Mouse (Mus musculus): ENCODE measurements around the gene Max.
A peak's percentile ranks its signal among the peaks of the same experiment; 100 is the strongest.

The Max gene

DNA sequence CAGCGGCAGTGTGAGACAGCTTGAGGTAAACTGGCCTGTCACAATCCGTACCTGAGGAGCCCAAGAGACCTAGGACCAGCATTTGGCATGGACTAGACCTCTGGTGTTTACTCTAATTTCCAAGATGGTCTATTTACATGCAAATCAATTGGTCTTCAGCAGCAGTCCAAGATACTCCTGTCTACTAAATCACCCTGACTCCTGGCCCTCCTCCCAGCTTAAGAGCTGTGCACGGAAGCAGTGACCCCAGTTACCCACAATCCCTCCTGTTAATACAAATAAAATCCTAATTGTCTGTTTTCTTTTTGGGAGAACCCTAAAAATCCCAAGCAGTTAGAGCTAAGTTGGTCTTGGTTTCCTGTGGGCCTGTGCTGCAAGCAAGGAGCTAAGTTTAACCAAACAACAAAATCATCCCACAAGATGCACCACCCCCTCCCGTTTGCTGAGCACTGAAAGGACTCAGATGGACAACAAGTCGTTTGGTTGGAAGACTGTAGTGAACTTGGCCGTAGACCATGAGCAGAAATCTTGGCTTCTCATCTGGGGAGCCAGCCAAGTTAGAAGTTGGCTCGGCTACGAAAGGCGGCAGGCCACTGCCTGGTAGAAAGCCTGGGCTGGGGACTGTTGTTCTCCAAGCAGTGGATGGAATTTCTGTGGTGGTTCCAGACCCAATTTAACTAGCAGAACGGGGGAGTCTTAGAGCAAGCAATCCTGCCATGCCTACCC is 7.1 kb downstream of the Max start:
- peak; percentile 55 to 65 for DNase-seq (ENCODE audit: low spot score in 2 of 2)

DNA sequence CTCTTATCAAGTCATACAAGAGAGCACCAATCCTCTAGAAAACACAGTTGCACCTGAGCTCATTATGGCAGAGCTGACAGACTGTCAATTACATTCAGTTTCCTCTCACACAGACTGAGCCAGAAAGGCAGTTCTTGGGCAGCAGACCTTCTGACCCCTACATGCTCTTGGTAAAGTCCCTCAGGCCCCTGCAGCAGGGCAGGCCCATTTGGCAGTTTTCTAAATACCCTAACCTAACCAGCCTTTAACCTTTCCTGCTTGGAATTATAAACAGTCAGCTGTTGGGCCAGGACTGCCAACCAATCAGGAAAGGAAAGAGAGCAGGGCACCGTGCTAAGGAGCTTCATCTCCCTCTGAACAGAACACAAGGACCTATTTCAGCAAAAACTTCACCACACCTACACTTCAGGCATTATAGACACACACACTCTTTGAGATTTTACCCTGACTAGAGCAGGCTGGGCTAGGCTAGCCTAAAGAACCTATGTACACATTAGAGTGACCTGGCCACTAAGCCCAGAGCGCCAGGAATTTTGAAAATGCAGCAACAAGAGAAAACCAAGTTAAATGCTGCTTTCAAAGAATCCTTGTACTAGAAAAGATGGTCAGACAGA is 8.1 kb downstream of the Max start:
- no peak for DNase-seq (ENCODE audit: low spot score in 2 of 2)

DNA sequence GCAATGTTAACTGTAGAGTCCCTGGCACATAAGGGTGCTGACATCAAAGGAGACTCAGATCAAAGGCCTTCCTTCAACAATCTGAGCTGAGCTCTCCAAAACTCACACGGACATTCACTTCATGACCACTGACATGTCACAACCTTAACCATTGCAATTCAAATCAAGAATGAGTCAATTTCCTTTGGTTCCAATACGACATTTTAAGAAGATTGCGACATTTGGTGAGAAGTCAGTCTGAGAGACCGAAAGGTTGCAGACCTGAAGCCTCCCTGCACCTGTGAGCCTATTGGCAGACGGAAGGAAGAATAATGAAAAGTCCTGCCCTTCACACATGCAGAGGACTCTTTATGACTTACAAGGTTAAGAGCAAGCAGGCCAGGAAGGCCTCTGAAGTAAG is 11.7 kb downstream of the Max start:
- no peak for DNase-seq (ENCODE audit: low spot score in 2 of 2)

DNA sequence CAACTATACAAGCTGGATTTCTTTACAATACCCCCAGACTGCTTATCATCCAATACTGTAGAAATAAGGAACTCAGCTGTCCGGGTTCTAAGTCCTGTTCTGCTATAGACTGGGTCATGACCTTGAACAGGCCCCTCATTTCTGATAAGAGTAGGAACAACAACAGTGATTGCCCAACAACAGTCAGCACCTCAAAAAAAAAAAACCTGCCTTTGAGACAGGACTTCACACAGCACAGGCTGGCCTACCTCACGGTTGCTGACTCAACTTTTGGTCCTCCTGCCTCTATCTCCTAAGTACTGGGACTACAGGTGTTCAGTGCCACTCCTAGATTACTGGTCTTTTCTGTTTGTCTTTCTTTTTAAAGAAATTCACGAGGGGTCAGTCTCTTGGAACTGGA is 13.2 kb downstream of the Max start:
- no peak for DNase-seq (ENCODE audit: low spot score in 2 of 2)

DNA sequence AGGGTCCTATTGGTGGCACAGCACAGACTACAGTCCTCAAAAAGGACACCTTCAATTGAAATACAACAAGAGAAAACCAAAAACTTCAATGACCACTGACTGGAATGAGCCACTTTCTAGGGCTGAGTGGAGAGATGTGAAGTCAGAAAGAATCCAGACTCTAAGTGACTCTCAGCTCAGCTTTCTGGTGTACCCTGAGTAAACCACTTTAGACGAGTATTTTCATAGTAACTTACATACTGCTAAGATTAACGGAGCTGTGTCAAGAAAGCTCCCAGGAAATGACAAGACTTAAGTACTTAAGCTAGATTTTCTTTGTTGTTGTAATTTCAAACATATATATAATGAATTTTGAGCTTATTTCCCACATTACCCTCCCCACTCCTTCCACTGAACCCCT is 13.8 kb downstream of the Max start:
- DNase-seq (ENCODE audit: low spot score in 2 of 2), result no peak

DNA sequence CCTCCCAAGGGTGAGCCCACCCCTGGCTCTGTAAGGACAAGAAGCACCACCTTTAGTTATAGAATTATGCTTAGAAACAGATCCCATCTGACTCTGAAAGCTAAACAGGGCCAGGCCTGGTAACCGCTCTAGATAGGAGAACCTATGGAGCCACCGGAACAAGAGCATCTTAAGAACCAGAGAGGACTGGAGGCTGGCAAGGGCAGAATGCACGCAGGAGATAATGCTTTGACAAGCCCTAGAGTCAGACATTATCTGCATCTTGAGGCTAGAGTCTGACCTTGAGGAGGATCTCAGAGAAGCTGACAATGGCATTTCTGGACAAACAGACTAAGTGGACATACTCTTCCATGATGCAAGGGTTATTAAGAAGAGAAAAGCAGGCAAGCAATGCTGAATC is 14.5 kb downstream of the Max start:
- DNase-seq (ENCODE audit: low spot score in 2 of 2), result no peak

DNA sequence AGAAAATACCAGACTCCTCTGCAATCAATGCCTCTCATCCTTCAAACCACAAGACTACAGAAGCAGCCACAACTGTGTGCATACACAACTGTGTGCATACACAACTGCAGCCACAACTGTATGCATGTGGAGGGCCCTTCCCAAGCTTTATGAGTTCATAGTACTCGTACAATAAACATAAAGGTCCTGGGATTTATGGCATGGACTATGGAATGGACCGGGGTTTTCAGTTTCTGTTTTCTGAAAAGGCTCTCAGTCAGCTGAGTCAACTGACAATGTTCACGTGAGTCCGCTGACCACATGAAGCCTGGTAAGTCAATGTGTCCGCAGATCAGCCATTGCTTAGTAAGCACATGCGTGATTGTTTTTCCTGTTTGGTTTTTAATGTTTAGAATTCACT is 18.5 kb downstream of the Max start:
- no peak for DNase-seq (ENCODE audit: low spot score in 2 of 2)

DNA sequence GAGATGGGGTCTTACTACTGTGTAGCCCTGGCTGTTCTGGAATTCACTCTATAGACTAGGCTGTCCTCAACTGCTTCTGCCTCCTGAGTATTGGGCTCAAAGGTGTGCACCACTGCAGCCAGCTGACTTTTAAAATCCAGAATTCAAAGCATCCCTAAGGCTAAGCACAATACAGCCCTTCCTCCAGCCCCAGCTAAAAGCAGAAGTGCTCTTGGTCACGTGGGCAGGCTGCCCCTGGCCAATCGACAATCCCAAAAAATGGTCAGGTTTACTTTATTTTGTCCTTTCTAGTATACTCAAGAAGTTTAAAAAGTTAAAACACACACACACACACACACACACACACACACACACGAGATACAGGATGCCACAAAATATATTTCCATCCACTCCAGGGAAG is 19.0 kb downstream of the Max start:
- no peak for DNase-seq (ENCODE audit: low spot score in 2 of 2)

DNA sequence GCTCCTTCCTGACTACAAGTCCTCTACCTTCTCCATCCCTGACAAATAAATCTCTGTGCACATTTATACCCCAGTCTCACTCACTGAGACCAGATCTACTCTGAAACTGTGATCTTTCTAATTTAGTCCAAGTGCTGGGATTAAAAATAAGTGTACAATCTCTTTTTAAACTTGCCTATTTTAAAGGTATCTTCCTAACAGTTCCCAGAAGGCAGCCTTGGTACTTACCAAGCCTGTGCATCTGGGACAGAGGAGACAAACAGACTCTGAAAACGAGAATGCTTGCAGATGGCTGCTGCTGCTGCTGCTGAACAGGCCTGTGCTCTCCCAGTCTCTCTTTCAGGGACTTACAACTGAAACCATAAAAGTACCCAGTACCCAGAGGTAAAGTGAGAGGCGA is 19.5 kb downstream of the Max start:
- DNase-seq (ENCODE audit: low spot score in 2 of 2), result no peak

DNA sequence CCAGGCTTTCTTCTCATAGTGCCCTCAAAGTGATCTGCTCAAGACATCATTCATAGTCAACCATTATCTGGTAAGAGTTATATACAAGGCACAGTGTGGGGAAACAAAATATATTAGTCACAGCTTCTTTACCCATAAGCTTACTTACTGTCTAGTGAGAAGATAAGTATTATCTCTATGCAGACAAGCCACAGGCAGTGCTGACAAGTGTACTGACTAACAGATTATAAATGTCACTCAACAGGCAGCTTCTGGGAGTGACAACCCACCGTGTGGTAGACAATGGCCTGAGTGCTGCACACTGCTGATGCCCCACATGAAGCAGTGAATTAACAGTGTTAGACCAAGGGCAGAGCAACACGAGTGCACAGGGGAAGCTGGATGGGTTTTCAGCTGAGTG is 20.5 kb downstream of the Max start:
- no peak for DNase-seq (ENCODE audit: low spot score in 2 of 2)

DNA sequence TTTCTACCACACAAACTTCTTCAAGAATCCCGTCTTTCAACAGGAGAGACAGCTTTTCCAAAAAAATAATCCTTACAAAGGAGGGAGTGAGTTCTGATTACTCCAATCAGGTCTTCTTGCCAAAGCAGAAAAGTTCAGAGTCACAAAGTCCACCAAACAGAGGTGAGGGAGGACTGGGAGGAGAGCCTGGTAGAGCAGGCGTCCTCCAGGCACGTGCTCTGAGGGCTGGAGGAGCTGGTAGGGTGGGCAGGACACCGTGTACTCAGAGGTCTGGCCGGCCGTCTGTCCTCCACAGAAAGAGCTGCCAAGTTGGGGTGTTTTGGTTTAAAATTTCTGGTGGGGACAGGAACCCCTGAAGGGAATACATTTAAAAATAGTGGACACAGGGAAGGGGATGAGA is 24.0 kb downstream of the Max start:
- no peak for DNase-seq (ENCODE audit: low spot score in 2 of 2)

DNA sequence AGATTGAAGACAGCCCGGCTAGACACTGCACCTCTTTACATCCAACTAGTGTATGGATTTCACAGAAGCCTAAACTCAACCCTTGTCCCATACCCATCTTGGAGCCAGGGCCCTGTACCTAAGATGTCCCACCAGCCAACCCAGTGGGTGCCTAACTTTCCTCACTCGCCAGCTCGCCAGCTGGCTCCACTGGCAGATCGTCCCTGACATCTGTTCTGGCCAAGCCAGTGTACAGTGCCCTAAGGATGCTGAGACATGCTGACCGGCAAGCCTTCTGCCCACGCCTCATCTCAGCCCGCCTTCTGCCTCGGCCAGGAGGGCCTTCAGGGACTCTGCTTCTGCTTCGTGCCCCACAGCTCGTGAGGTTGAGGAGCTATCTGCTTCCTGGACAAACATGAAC is 25.8 kb downstream of the Max start:
- no peak for DNase-seq (ENCODE audit: low spot score in 2 of 2)

DNA sequence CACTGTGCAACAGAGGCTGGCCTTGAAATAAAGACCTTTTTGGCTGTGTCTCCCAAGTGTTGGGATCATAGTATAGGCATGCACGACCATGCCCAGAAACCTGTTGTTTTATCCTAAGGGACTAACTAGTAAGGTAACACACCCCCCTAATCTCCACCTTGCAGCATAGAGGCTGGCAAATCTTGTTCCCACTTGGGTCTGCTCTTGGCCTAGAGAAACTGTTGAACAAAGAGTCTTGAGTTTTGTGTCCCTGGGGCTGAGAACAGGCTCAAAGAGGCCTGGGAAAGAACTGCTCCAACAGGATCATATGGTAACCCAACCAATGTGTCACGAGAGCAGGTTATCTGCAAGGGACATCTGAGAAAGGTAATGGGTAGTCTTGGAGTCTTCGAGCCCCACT is 27.6 kb downstream of the Max start:
- DNase-seq (ENCODE audit: low spot score in 2 of 2), result no peak

DNA sequence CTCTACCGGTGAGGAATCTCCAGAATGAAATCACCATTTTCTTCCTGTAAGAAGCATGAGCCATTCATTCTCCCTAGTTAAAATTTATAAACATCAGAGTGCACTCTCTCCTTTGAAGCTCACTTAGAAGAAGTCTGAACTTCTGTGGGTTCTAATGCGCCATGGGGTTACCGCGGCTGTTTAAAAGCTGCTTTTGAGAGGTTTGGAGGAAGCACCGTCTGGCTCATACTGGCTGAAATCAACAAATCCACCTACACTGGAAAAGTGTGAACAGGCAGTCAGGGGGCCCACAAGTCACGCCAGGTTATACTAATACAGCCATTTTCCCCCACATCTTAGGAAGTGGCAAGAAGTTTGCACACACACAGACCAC is 29.3 kb downstream of the Max start:
- no peak for DNase-seq (ENCODE audit: low spot score in 2 of 2)

DNA sequence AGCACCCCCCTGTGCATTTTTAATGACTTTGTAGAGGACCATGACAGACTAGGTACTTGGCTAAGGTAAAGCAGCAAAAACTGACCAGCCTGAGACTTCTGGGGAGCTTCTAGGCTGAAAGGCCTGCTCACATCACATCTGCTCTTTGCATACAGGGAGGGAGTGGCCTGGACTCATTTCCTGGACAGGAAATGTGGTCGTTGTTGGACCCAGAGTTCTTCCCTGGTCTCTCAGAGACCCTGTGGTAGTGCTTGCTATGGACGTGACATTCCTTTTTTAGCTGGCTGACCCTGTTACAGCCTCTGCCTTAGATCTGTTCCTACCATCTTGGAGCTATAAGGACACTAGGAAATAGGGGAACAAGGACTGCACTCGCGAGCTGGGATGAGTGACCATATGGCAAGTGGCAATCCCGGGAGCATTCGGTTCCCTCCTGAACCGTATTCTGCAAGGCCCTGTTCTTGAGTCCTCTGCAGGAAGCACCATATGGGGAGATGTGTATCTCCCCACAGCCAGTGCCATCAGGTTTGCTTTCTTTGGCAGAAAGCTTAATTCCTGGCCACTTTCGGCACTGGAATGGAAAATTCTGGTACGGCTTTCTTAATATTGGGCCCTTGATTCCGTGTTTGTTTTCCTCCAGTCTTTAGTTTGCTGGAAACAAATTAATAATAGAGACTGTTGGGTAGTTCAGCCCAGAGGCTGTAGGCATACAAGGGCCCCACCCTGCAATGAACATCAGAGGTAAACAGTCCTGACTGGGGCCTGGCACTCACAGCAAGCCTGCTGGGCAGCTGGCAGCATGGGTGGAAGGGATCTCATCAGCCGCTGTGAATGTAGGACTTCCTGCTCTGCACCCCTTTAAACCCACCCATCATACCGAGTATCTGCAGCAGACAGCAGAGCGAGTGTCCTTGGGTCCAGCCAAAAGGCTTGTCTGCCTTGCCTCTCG is 30.0 kb downstream of the Max start:
- DNase-seq (ENCODE audit: low spot score in 2 of 2), result no peak

DNA sequence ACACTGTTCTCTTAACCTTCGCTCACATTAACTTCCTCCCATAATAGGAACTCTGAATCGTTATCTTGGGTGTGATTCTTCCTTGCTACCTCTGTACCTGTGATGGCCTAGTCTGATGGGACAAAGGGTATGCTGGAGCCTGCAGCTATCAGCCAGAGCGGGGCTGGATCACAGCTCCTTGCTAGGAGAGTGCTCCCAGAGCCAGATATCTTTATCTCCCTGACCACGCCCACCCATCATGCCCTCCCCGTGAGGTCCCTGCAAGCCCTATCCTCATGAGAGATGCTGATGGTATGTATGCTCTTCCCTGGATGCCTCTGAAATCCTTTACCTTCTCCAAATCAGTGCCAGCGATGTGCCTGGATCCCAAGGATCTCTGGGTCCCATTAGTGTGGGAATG is 31.8 kb downstream of the Max start:
- no peak for DNase-seq (ENCODE audit: low spot score in 2 of 2)

DNA sequence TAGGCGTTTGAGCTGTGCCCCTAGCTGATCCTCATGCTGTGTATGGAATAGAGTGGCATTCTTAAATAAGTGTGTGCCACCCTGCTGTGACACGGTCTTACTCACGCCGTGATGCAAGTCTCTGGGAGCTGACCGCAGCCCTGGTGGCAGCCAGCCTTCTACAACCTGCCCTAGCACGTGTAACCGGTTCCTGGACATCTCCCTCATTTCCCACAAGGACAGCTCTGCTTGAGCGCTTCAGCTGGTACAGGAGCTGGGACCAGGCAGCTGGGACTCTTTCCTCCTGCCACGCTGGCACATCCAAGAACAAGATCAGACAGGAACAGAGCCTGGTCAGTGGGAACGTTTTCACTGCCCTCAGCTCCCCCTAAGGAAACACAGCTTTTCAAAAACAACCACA is 34.5 kb downstream of the Max start:
- DNase-seq (ENCODE audit: low spot score in 2 of 2), result no peak

DNA sequence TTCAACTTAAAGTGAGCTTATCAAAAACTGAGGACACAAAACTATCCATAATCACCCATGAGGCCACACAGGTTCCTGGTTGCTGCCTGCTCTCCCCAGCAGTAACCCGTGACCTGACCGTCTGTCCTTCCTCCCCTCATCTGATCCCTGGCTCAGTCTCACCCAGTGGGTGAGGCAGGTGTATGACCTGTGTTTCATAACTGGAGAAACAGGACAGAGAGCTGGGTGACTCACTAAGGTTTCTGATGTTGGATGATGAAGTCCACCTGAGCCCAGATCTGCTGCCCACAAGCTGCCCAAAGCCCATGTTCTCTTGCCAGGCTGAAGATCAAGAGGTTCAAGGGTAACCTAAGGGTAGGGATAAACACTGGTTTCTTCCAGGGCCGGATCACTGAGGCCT is 35.0 kb downstream of the Max start:
- DNase-seq (ENCODE audit: low spot score in 2 of 2), result no peak

DNA sequence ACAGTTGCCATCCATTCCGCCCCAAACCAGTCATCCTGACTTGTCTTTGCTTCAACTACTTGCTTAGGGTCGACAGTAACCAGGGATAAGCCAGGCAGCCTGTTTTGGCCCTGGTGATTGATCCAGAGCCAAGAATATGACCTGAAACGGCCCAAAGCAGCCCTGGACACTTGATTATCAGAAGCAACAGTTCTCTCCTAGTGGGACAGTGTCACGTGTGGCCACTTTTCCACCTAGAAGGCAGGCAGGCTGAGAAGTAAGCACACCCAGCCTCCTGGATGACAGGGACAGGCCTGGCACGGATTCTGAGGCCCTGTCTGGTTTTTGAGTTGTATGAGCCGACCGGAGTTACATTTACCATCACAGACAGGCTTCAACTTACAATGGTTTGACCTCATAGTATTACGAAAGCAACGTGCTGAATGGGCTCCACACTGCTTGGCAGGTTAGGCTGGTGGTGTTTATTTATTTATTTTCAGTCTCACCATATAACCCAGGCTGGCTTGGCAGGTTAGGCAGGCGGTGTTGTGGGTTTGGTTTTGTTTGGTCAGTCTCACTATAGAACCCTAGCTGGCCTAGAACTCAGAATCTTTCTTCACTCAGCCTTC is 35.6 kb downstream of the Max start:
- DNase-seq (ENCODE audit: low spot score in 2 of 2), result no peak

DNA sequence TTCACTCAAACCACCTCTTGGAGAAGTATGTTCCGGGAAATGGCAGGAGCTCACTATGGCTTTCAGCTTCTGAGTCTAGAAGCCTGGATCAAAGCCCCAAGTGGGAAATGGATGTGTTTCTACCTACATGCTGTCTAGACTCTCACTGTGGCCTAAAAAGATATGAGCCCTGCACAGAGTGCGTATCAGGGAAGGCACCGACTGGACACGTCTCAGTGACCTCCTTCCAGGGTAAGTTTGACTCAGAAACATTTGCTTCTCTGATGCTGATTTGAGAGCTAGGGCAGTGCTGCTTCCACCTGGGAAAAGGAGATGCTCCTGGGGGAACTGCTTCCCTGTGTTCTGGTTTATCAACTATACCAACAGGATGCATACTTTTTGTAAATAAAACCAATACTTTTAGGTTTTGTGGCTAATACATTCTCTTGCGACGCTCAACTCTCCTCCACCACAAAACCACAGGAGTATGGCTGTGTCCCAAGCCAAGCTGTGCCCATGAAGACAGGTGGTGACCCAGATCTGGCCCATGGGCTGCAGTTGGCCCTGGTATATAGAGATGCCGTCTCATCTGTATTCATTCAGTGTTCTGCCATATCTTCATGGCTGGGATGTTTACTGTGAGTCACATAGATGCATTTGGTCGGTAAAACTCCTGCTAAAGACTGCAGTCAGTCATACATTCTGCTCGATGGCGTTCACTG is 36.9 kb downstream of the Max start:
- DNase-seq (ENCODE audit: low spot score in 2 of 2), result no peak

DNA sequence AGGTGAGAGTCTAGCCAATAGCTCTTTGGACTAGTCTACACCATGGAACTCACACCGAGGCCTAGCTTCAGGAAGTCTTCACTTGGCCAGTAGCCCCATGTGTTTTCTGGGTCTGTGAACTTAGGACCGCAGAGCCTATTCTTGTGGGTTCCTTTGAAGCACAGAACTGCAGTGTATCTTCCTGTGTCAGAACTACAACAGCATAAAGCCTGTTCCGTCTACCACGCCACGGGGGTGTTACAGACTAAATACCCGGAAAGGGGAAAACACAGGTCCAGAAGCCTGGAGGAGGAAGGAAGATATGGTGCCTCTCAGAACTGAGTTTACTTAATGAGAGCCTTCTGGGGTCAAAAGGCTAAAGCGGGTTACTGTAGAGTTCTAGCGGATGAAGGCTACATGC is 38.9 kb downstream of the Max start:
- DNase-seq (ENCODE audit: low spot score in 2 of 2), result no peak

DNA sequence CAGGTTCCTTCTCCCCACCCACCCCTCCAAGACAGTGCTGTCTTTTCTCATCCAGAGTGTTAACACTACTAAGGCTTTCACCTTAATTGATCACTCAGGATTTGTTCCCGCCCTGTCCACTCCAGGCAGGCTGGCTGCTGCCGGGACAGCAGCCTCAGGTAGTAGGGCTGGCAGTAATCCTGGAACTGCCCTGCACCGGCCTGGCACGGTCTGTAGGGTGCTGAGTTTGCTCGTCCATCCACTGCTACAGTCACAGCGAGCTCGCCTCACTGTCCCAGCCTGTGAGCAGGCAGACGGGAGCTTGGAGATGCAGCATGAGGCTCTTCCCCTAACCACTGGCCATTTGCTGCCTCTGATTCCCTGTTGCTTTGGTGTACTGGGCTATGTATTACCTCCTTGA is 41.0 kb downstream of the Max start:
- no peak for DNase-seq (ENCODE audit: low spot score in 2 of 2)

Data from frontal cortex, postnatal 14 days (tissue).